Mouse (Mus musculus): ENCODE results near the gene C2cd5. TPM values are rescaled to one million over a fixed set of nuclear protein-coding genes. Genes with fewer than 3 reads are reported as not detected.

C2cd5 gene
- total and polyA plus RNA-seq, 3 experiments, result 19.1 to 22.3 (median 19.7) TPM

- Histone ChIP-seq H3K9me3 (replicated peaks; ENCODE audit: low read length) (no peaks in the 10 kb centered on the region), H3K27me3 (replicated peaks) (no peaks in the 10 kb centered on the region), H3K9ac (ENCODE audit: insufficient read depth, low read depth) (no peak overlapping the region), H3K36me3 (replicated peaks in 1 of 2; ENCODE audit: control insufficient read depth in 1 of 2, insufficient read depth in 1 of 2, low read length in 1 of 2) (no peaks in the 10 kb centered on the region), H3K4me1 (ENCODE audit: control insufficient read depth in 1 of 2, insufficient read depth in 2 of 2) (peaks cover 0 to 15% of the 10 kb centered on the region in 2 experiments; a peak in 2 of 4 replicates), H3K4me3 (replicated peaks in 1 of 3; ENCODE audit: low read depth in 2 of 3, low read length in 2 of 3, poor library complexity in 1 of 3) (no peak overlapping the region), H3K4me2 (ENCODE audit: insufficient read depth, low read depth, poor library complexity, severe bottlenecking) (no peak overlapping the region), H3K79me2 (replicated peaks; ENCODE audit: control insufficient read depth, extremely low read depth, insufficient read depth, poor library complexity, severe bottlenecking) (no peaks in the 10 kb centered on the region), H3K27ac (ENCODE audit: insufficient read depth, low read depth) (no peak overlapping the region)
- no peak for TF ChIP-seq POLR2A (IDR thresholded peaks at IDR 0.05; ENCODE audit: low read depth, low read length)
- no peak for TF ChIP-seq UBTF (IDR thresholded peaks at IDR 0.05; ENCODE audit: low read depth, low read length)
- no peak for TF ChIP-seq MAX (IDR thresholded peaks at IDR 0.05; ENCODE audit: low read length)
- dilution Hi-C loops (cut with MboI; ENCODE audit: extremely low pct_ligation_motif_present, extremely low pct_unique_long_range_greater_than_20kb, low sequenced_read_pairs), result no loop called here
- DNase-seq (ENCODE audit: extremely low read depth), result no peak
- in situ Hi-C loops (cut with MboI; ENCODE audit: low pct_ligation_motif_present, low pct_unique_long_range_greater_than_20kb, low sequenced_read_pairs), result loop anchor here (25.0 kb wide), 1 partner anchor 105 kb away; no protein-coding TSS in a partner anchor
Measured at GRCm38 (mm10) chr6:142967407-142967806, 132.5 kb downstream of the C2cd5 start.

GRCm38 (mm10) chr6:142964531-142965385 is 135.2 kb downstream of the C2cd5 start:
- no peak overlapping the region for H3K9ac ChIP-seq (ENCODE audit: insufficient read depth, low read depth)
- no peak for DNase-seq (ENCODE audit: extremely low read depth)
- dilution Hi-C loops (cut with MboI; ENCODE audit: extremely low pct_ligation_motif_present, extremely low pct_unique_long_range_greater_than_20kb, low sequenced_read_pairs), result no loop called here

GRCm38 (mm10) chr6:142964076-142964530 is 135.8 kb downstream of the C2cd5 start, which contains the start of gene St8sia1:
Gene St8sia1 (minus strand): TSS chr6:142964452.
- in situ Hi-C loops (cut with MboI; ENCODE audit: low pct_ligation_motif_present, low pct_unique_long_range_greater_than_20kb, low sequenced_read_pairs), result loop anchor here (25.0 kb wide), 1 partner anchor 102 kb away; no protein-coding TSS in a partner anchor
- H3K4me2 ChIP-seq (ENCODE audit: insufficient read depth, low read depth, poor library complexity, severe bottlenecking), result no peak within 1 kb of the TSS
- H3K4me1 ChIP-seq (ENCODE audit: control insufficient read depth in 1 of 2, insufficient read depth in 2 of 2), result peaks cover 0 to 18% of the 10 kb centered on the region in 2 experiments; a peak in 2 of 4 replicates
- H3K36me3 ChIP-seq (replicated peaks in 1 of 2; ENCODE audit: control insufficient read depth in 1 of 2, insufficient read depth in 1 of 2, low read length in 1 of 2), result no peaks in the 10 kb centered on the region
- dilution Hi-C loops (cut with MboI; ENCODE audit: extremely low pct_ligation_motif_present, extremely low pct_unique_long_range_greater_than_20kb, low sequenced_read_pairs), result no loop called here
- no peaks in the 10 kb centered on the region for H3K79me2 ChIP-seq (replicated peaks; ENCODE audit: control insufficient read depth, extremely low read depth, insufficient read depth, poor library complexity, severe bottlenecking)
- H3K9ac ChIP-seq (ENCODE audit: insufficient read depth, low read depth), result no peak within 1 kb of the TSS
- no peaks in the 10 kb centered on the region for H3K27me3 ChIP-seq (replicated peaks)
- no peak within 1 kb of the TSS for H3K27ac ChIP-seq (ENCODE audit: insufficient read depth, low read depth)
- no peak within 1 kb of the TSS for H3K4me3 ChIP-seq (replicated peaks in 1 of 3; ENCODE audit: low read depth in 2 of 3, low read length in 2 of 3, poor library complexity in 1 of 3)
- DNase-seq (ENCODE audit: extremely low read depth), result no peak
- TF ChIP-seq POLR2AphosphoS2 (IDR thresholded peaks at IDR 0.05; ENCODE audit: low read depth, low read length), result no peak
- TF ChIP-seq RCOR1 (conservative IDR thresholded peaks at IDR 0.05; ENCODE audit: low read depth, low read length), result no peak
- no peak for TF ChIP-seq ZC3H11A (IDR thresholded peaks at IDR 0.05; ENCODE audit: low read depth, low read length)
- TF ChIP-seq POLR2A (IDR thresholded peaks at IDR 0.05; ENCODE audit: low read depth, low read length), result no peak
- no peak for TF ChIP-seq ELF1 (IDR thresholded peaks at IDR 0.05; ENCODE audit: low read depth, low read length)
- TF ChIP-seq MAFK (IDR thresholded peaks at IDR 0.05; ENCODE audit: insufficient replicate concordance, low read length), result no peak
- no peak for TF ChIP-seq CTCF (conservative IDR thresholded peaks at IDR 0.05 in 1 of 2, IDR thresholded peaks at IDR 0.05 in 1 of 2; ENCODE audit: low read depth in 2 of 2, low read length in 2 of 2)
- no peak for TF ChIP-seq ZKSCAN1 (IDR thresholded peaks at IDR 0.05; ENCODE audit: borderline replicate concordance, low read depth, low read length)
- no peak for TF ChIP-seq KAT2A (IDR thresholded peaks at IDR 0.05; ENCODE audit: insufficient replicate concordance, low read length)
- no peak for TF ChIP-seq ETS1 (conservative IDR thresholded peaks at IDR 0.05; ENCODE audit: low read depth, low read length)
- no peak for TF ChIP-seq MYC (IDR thresholded peaks at IDR 0.05; ENCODE audit: low read depth, low read length)
- TF ChIP-seq BHLHE40 (IDR thresholded peaks at IDR 0.05; ENCODE audit: low read depth, low read length), result no peak
- no peak for TF ChIP-seq SMC3 (IDR thresholded peaks at IDR 0.05; ENCODE audit: low read depth, low read length)
- TF ChIP-seq TBP (conservative IDR thresholded peaks at IDR 0.05; ENCODE audit: low read depth, low read length), result no peak
- no peak for TF ChIP-seq ZMIZ1 (IDR thresholded peaks at IDR 0.05; ENCODE audit: low read depth, low read length)
- TF ChIP-seq MEF2A (IDR thresholded peaks at IDR 0.05; ENCODE audit: borderline replicate concordance, low read depth, low read length), result no peak
- H3K9me3 ChIP-seq (replicated peaks; ENCODE audit: low read length), result no peaks in the 10 kb centered on the region

More at GRCm38 (mm10) chr6:142964531-142965385, 135.2 kb downstream of the C2cd5 start:
- Histone ChIP-seq H3K27ac (ENCODE audit: insufficient read depth, low read depth) (no peak overlapping the region), H3K79me2 (replicated peaks; ENCODE audit: control insufficient read depth, extremely low read depth, insufficient read depth, poor library complexity, severe bottlenecking) (no peaks in the 10 kb centered on the region), H3K36me3 (replicated peaks in 1 of 2; ENCODE audit: control insufficient read depth in 1 of 2, insufficient read depth in 1 of 2, low read length in 1 of 2) (no peaks in the 10 kb centered on the region), H3K27me3 (replicated peaks) (no peaks in the 10 kb centered on the region), H3K4me2 (ENCODE audit: insufficient read depth, low read depth, poor library complexity, severe bottlenecking) (no peak overlapping the region), H3K9me3 (replicated peaks; ENCODE audit: low read length) (no peaks in the 10 kb centered on the region), H3K4me1 (ENCODE audit: control insufficient read depth in 1 of 2, insufficient read depth in 2 of 2) (peaks cover 0 to 18% of the 10 kb centered on the region in 2 experiments; a peak in 2 of 4 replicates), H3K4me3 (replicated peaks in 1 of 3; ENCODE audit: low read depth in 2 of 3, low read length in 2 of 3, poor library complexity in 1 of 3) (no peak overlapping the region)
- in situ Hi-C loops (cut with MboI; ENCODE audit: low pct_ligation_motif_present, low pct_unique_long_range_greater_than_20kb, low sequenced_read_pairs), result loop anchor here (25.0 kb wide), 1 partner anchor 102 kb away; no protein-coding TSS in a partner anchor
- TF ChIP-seq RAD21 (IDR thresholded peaks at IDR 0.05; ENCODE audit: low read depth, low read length) (peak; percentile 31), ZMIZ1 (IDR thresholded peaks at IDR 0.05; ENCODE audit: low read depth, low read length) (no peak), CHD2 (IDR thresholded peaks at IDR 0.05; ENCODE audit: low read length) (no peak), BHLHE40 (IDR thresholded peaks at IDR 0.05; ENCODE audit: low read depth, low read length) (no peak), ETS1 (conservative IDR thresholded peaks at IDR 0.05; ENCODE audit: low read depth, low read length) (no peak), CTCF (conservative IDR thresholded peaks at IDR 0.05 in 1 of 2, IDR thresholded peaks at IDR 0.05 in 1 of 2; ENCODE audit: low read depth in 2 of 2, low read length in 2 of 2) (peak in 1 of 2 experiments; percentile 41; a peak in 1 of 4 replicates), SMC3 (IDR thresholded peaks at IDR 0.05; ENCODE audit: low read depth, low read length) (peak; percentile 26; the same call in 1 of the 2 replicates)

Measured in CH12.LX (cell line).